Mouse (Mus musculus) effector memory CD4-positive, alpha-beta T cell, adult 5 months (primary cell): ENCODE results near the gene Fhdc1. TPM values are rescaled to one million over a fixed set of nuclear protein-coding genes. Genes with fewer than 3 reads are reported as not detected.

ENCODE experiments used
- polyA plus RNA-seq: library from polyadenylated mRNA; unstranded; fragments of 100-300 nt; shearing (Covaris generic); gene quantifications from one replicate; pipeline ENCODE4 v1.2.1, GENCODE M21; 2017

The Fhdc1 gene
- polyA plus RNA-seq = 0.89 TPM

GRCm38 (mm10) chr3:84480006-84480897 is at the start of gene Fhdc1:
Gene Fhdc1, minus strand, starts transcription at chr3:84480429.

Other genes starting within 250 kb of the Fhdc1 start
- 4.8 TPM for gene Trim2, start 173.6 kb downstream of the Fhdc1 start, polyA plus RNA-seq
- 54.8 TPM for gene Arfip1, start 102.2 kb upstream of the Fhdc1 start, polyA plus RNA-seq
- not detected for gene Tigd4, start 113.1 kb upstream of the Fhdc1 start, polyA plus RNA-seq
- 65.6 TPM for gene Tmem154, start 185.8 kb upstream of the Fhdc1 start, polyA plus RNA-seq